Mouse (Mus musculus): Measurements from ENCODE around the gene Eif4e3. TPM values are rescaled to one million over a fixed set of nuclear protein-coding genes. Genes with fewer than 3 reads are reported as not detected.

Eif4e3 gene
- polyA plus RNA-seq, 1 experiment, result 6.4 TPM

- peak; percentile 37 for DNase-seq (ENCODE audit: low read depth, low spot score)
- 13% methylated on average over 10 of the region's 10 CpGs for WGBS
Observed at GRCm38 (mm10) chr6:99600168-99600793, 66.3 kb downstream of the Eif4e3 start.

DNA sequence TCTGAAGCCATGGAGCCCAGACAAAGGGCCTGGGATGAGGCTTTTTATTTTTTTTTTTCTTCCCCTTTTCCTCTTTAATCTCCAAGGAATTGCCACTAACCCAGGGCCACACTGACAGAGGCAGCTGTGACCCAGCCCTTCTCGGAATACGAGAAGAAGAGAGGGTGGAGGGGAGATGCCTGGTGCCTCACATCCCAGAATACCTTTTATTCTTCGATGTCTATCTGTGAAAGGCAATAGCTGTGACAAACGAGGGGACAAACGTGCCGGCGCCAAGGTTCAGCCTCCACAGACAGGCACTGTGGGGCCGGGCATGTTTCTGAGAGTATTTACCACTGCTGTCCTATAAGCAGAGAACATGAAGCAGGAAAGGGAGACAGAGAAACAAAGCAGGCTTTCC lies 66.9 kb downstream of the Eif4e3 start:
- no peak for DNase-seq (ENCODE audit: low read depth, low spot score)
- WGBS, result 39% methylated on average over 8 of the region's 8 CpGs

GRCm38 (mm10) chr6:99599229-99599628 lies 67.3 kb downstream of the Eif4e3 start:
- no peak for DNase-seq (ENCODE audit: low read depth, low spot score)
- WGBS, result 85% methylated on average over 5 of the region's 5 CpGs

GRCm38 (mm10) chr6:99577040-99577439 lies 89.5 kb downstream of the Eif4e3 start:
- WGBS, result 77% methylated on average over 6 of the region's 6 CpGs
- no peak for DNase-seq (ENCODE audit: low read depth, low spot score)

GRCm38 (mm10) chr6:99575633-99576032 lies 90.9 kb downstream of the Eif4e3 start:
- WGBS, result 67% methylated on average over 6 of the region's 6 CpGs
- no peak for DNase-seq (ENCODE audit: low read depth, low spot score)

Other genes with a start within 250 kb of the Eif4e3 start
- 31.4 and 39.4 TPM in 2 replicates for gene Foxp1, start 144.1 kb downstream of the Eif4e3 start, polyA plus RNA-seq (2012; rRNA removed)
- 0.24 and 0.69 TPM in 2 replicates for gene Gm20696, start within 50 bp of the Eif4e3 start, polyA plus RNA-seq (2012; rRNA removed)
- gene Gpr27, start 25.9 kb upstream of the Eif4e3 start, polyA plus RNA-seq (2012; rRNA removed), result 1.0 and 1.2 TPM in 2 replicates
- not detected in 2 replicates for gene Prok2, start 59.6 kb upstream of the Eif4e3 start, polyA plus RNA-seq (2012; rRNA removed)